Mouse (Mus musculus) hindbrain, postnatal 0 days (tissue): ENCODE data around the gene Tcam1. TPM values are rescaled to one million over a fixed set of nuclear protein-coding genes. Genes with fewer than 3 reads are reported as not detected.

Experiments used
- ATAC-seq: fragments of 200-750 bp; cut with Nextera tagmentation; 2 replicates; pipeline ENCODE4 v1.8.0; 2017; ENCODE audit warnings: mild to moderate bottlenecking, moderate TSS enrichment, moderate library complexity
- DNase-seq: peaks from one replicate; pipeline ENCODE4 v3.0.0-alpha.2; 2015; ENCODE audit warnings: low spot score
- H3K27ac ChIP-seq: fragments of 300-500 bp; sonication (generic); 2 replicates; pipeline ENCODE4 v1.5.1; 2014; ENCODE audit warnings: mild to moderate bottlenecking
- H3K27me3 ChIP-seq: fragments of 300-500 bp; sonication (generic); 2 replicates; pipeline ENCODE4 v1.6.1; 2014; ENCODE audit warnings: low read length, mixed read lengths; ENCODE audit not compliant: insufficient read depth
- H3K36me3 ChIP-seq: fragments of 300-500 bp; sonication (generic); 2 replicates; pipeline ENCODE4 v1.6.1; 2014; ENCODE audit warnings: low read length, mixed read lengths; ENCODE audit not compliant: insufficient read depth
- H3K4me1 ChIP-seq: fragments of 300-500 bp; sonication (generic); 2 replicates; pipeline ENCODE4 v1.6.1; 2014; ENCODE audit warnings: antibody characterized with exemption, low read length, mixed read lengths; ENCODE audit not compliant: insufficient read depth
- H3K4me2 ChIP-seq: fragments of 300-500 bp; sonication (generic); 2 replicates; pipeline ENCODE4 v1.6.1; 2014; ENCODE audit warnings: low read depth, mild to moderate bottlenecking, low read length, moderate library complexity, mixed read lengths
- H3K4me3 ChIP-seq: fragments of 300-500 bp; sonication (generic); 2 replicates; pipeline ENCODE4 v1.5.1; 2014; ENCODE audit warnings: low read length
- H3K9ac ChIP-seq: fragments of 300-500 bp; sonication (generic); replicated peaks from 2 replicates; pipeline ENCODE4 v1.6.1; 2014; ENCODE audit warnings: mild to moderate bottlenecking, low read length, moderate library complexity, mixed read lengths
- H3K9me3 ChIP-seq: fragments of 300-500 bp; sonication (generic); 2 replicates; pipeline ENCODE4 v1.6.1; 2016; ENCODE audit warnings: low read length, mixed read lengths
- CTCF ChIP-seq: IDR thresholded peaks from 2 replicates; pipeline ENCODE4 v1.5.1; 2016; ENCODE audit warnings: antibody characterized with exemption, control low read depth, low read depth
- WGBS: fragments of 180-500 bp; shearing (Covaris S2); extraction: QIAGEN DNeasy Blood & Tissue Kit; methylation state at CpG from one replicate; pipeline ENCODE4 v1.1.7; 2014; 5-methylcytosine and 5-hydroxymethylcytosine counted together
- polyA plus RNA-seq: library from polyadenylated mRNA; unstranded; fragments of >200 nt; fragmentation: Nextera tagmentation; extraction: Ambion mirVana; gene quantifications from 2 replicates; pipeline ENCODE4 v1.2.1, GENCODE M21; 2015
- total RNA-seq: library from RNA; depleted of rRNA; stranded (reverse); fragments of >200 nt; gene quantifications from 2 replicates; pipeline ENCODE4 v1.2.3, GENCODE M21; 2014

The Tcam1 gene
- total and polyA plus RNA-seq, 2 experiments from 2014 or later: 0.05 to 0.19 TPM

DNA sequence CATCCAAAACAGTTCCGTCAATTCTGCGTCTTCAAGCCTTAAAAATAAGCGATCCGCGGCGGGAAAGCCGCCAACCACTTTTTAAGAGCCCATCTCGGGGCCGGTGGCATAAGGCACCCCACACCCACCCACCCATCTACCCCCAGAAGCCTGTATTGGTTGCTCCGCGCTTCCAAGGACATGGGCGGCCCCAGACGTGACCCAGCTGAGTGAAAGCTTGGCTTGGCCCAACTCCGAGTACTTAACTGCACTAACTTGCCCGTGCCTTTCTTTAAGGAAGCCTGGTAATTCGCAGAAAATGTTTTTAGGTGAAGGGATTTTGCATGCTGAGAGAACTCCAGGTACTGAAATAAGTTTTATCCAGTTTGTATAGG lies 3.2 kb upstream of the Tcam1 start:
- peak overlapping the region; percentile 79 for H3K27ac ChIP-seq
- H3K4me2 ChIP-seq: peak overlapping the region; percentile 84
- peak overlapping the region; percentile 75 for H3K4me3 ChIP-seq
- H3K4me1 ChIP-seq: peaks cover 19% of the 10 kb centered on the region
- peak overlapping the region; percentile 28; the same call in 1 of the 2 replicates for H3K9ac ChIP-seq
- DNase-seq (no peak), ATAC-seq (peak; percentile 14; the same call in 1 of the 2 replicates)
- no peaks in the 10 kb centered on the region for H3K27me3 ChIP-seq
- no peaks in the 10 kb centered on the region for H3K36me3 ChIP-seq
- 16% methylated on average over 16 of the region's 16 CpGs for WGBS
- no peaks in the 10 kb centered on the region for H3K9me3 ChIP-seq
- TF ChIP-seq CTCF: no peak

DNA sequence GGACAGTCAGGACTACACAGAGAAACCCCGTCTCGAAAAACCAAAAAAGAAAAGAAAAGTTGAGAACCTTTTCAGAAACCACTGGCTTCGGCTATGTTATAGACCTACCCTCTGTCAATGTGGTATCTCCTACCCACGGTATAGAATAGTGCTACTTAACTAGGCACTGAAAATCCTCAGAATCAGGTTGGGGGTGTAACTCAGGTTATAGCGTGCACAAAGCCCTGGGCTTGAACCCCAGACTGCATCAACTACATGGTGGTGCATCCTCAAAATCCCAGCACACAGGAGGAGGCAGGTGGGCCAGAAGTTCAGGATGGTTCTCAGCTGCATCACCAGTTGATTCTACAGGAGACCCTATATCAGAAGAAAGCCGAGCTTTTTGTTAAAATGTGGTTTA lies 2.7 kb upstream of the Tcam1 start:
- no peaks in the 10 kb centered on the region for H3K36me3 ChIP-seq
- peaks cover 16% of the 10 kb centered on the region for H3K4me1 ChIP-seq
- H3K4me3 ChIP-seq: no peak overlapping the region
- H3K4me2 ChIP-seq: no peak overlapping the region
- no peak for TF ChIP-seq CTCF
- ATAC-seq: no peak
- 98% methylated on average over 6 of the region's 6 CpGs for WGBS
- H3K9ac ChIP-seq: no peak overlapping the region
- no peak overlapping the region for H3K27ac ChIP-seq
- no peaks in the 10 kb centered on the region for H3K9me3 ChIP-seq
- H3K27me3 ChIP-seq: no peaks in the 10 kb centered on the region
- no peak for DNase-seq

DNA sequence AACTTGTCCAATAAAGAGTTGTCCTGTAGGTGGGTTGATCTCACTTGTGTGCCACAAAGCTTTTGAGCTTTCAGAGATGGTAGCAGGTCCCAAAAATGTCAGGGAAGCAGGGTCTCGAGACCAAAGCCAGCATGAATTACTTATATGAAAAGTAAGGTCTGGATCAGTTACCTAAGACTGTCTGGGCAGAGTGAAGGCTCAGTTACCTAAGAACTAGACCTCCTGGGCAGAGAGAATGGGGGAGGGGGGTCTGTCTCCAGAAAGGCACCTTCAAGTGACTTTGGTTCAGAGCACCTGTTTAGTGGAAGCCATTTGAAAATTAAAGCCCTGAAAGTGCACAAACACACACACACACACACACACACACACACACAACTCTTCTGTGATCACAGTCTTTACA lies 2.1 kb upstream of the Tcam1 start:
- no peak for ATAC-seq
- peaks cover 16% of the 10 kb centered on the region for H3K4me1 ChIP-seq
- WGBS: 87% methylated on average over 1 of the region's 1 CpGs
- no peak overlapping the region for H3K27ac ChIP-seq
- no peaks in the 10 kb centered on the region for H3K27me3 ChIP-seq
- H3K9ac ChIP-seq: no peak overlapping the region
- DNase-seq: no peak
- H3K4me2 ChIP-seq: no peak overlapping the region
- no peaks in the 10 kb centered on the region for H3K36me3 ChIP-seq
- TF ChIP-seq CTCF: no peak
- no peak overlapping the region for H3K4me3 ChIP-seq
- no peaks in the 10 kb centered on the region for H3K9me3 ChIP-seq

DNA sequence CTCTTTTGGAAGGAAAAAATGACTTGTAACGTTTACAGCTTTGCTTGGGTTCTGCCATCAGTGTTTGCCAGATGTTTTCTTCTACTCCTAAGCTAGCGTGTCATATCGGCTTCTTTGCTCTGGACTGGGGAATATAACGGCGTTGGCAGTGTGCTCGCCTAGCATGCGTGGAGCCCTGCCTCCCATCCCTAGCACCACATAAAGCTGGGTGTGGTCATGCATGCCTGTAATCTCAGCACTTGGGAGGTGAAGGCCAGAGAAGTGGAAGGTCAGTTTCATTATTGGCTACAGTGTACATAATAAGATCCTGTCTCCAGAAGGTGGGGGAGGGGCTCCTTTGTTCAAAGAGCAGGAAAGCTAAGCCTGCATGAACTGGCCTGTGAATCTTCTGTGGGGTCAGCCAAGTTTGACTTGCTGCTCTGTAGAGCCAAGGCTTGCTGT lies 1.5 kb upstream of the Tcam1 start:
- DNase-seq (no peak), ATAC-seq (no peak)
- no peak overlapping the region for H3K4me2 ChIP-seq
- H3K27me3 ChIP-seq: no peaks in the 10 kb centered on the region
- no peaks in the 10 kb centered on the region for H3K9me3 ChIP-seq
- 83% methylated on average over 7 of the region's 7 CpGs for WGBS
- no peak overlapping the region for H3K4me3 ChIP-seq
- H3K4me1 ChIP-seq: peaks cover 15% of the 10 kb centered on the region
- H3K9ac ChIP-seq: no peak overlapping the region
- no peak overlapping the region for H3K27ac ChIP-seq
- TF ChIP-seq CTCF: no peak
- no peaks in the 10 kb centered on the region for H3K36me3 ChIP-seq

DNA sequence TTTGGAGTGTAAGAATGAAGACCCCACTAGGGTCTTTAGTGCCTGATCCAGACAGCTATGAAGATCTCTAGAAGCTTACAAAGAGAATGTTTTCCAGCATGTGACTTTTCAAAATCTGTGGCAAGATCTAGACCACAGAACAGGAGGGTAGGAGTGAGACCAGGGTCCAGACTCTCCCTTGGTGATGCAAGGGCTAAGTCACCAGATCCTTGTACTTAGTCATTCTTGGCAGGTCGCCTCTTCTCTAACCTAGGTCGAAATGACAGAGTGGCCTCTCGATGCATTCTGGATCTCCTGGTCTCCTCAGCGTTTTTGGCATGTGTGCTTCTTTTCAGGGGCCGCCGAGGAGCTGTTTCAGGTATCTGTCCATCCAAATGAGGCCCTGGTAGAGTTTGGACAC lies 6.0 kb downstream of the Tcam1 start:
- no peaks in the 10 kb centered on the region for H3K27me3 ChIP-seq
- no peaks in the 10 kb centered on the region for H3K9me3 ChIP-seq
- no peak overlapping the region for H3K9ac ChIP-seq
- ATAC-seq (no peak), DNase-seq (no peak)
- WGBS: 89% methylated on average over 6 of the region's 6 CpGs
- H3K27ac ChIP-seq: no peak overlapping the region
- no peak overlapping the region for H3K4me3 ChIP-seq
- no peaks in the 10 kb centered on the region for H3K36me3 ChIP-seq
- H3K4me2 ChIP-seq: no peak overlapping the region
- H3K4me1 ChIP-seq: no peaks in the 10 kb centered on the region
- TF ChIP-seq CTCF: no peak

DNA sequence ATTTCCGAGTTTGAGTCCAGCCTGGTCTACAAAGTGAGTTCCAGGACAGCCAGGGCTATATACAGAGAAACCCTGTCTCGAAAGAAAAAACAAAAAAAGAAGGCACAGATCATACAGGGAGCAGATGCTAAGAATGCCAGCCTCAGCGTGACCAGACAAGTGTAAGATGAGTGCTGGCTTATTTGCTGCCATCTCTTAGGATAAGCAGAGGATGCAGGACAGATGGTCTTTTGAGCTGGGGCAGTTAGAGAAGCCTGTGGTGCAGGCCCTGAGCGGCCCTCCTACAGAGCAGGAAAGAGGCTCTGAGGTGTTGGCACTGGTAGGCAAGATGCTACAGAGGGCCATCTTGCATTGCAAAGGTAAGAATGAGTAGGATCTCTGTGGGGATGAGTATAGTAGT lies 6.9 kb downstream of the Tcam1 start:
- H3K9ac ChIP-seq: no peak overlapping the region
- no peaks in the 10 kb centered on the region for H3K27me3 ChIP-seq
- H3K36me3 ChIP-seq: no peaks in the 10 kb centered on the region
- ATAC-seq (no peak), DNase-seq (no peak)
- H3K27ac ChIP-seq: no peak overlapping the region
- no peaks in the 10 kb centered on the region for H3K4me1 ChIP-seq
- no peak for TF ChIP-seq CTCF
- 75% methylated on average over 4 of the region's 4 CpGs for WGBS
- no peak overlapping the region for H3K4me3 ChIP-seq
- no peaks in the 10 kb centered on the region for H3K9me3 ChIP-seq
- H3K4me2 ChIP-seq: no peak overlapping the region

DNA sequence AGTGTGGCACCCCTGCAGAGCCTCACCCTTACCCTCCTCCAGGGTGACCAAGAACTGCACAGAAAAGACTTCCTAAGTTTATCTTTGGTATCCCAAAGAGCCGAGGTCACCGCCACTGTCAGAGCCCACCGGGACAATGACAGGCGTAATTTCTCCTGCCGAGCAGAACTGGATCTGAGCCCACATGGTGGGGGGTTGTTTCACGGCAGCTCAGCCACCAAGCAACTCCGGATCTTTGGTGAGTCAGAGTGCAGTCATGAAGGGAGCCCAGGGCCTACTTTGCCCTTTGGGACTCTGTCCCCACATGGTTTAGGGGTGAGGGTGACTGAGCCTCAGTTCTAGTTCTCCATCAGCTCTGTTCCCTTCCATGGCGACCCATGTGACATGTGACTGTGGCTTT lies 7.7 kb downstream of the Tcam1 start:
- WGBS: 37% methylated on average over 8 of the region's 8 CpGs
- DNase-seq (no peak), ATAC-seq (no peak)
- H3K4me2 ChIP-seq: no peak overlapping the region
- H3K27ac ChIP-seq: no peak overlapping the region
- TF ChIP-seq CTCF: no peak
- H3K9me3 ChIP-seq: no peaks in the 10 kb centered on the region
- H3K36me3 ChIP-seq: no peaks in the 10 kb centered on the region
- H3K4me1 ChIP-seq: no peaks in the 10 kb centered on the region
- H3K4me3 ChIP-seq: no peak overlapping the region
- H3K27me3 ChIP-seq: no peaks in the 10 kb centered on the region
- H3K9ac ChIP-seq: no peak overlapping the region
